Mouse (Mus musculus) c-Kit-positive CD71-negative TER-119-negative erythroid progenitor cells, embryonic 14.5 days (primary cell): ENCODE data around the gene Stx5a.

Source experiments
- DNase-seq: peaks from one replicate; pipeline ENCODE4 v3.0.0-alpha.2; 2013; ENCODE audit warnings: low read depth

Gene Stx5a

GRCm38 (mm10) chr19:8741243-8741869 lies at the start of gene Stx5a:
Gene Stx5a, plus strand, starts transcription at chr19:8741413.
- DNase-seq = peak; percentile 98

- DNase-seq = no peak
Measured at GRCm38 (mm10) chr19:8691871-8692539, 49.2 kb upstream of the Stx5a start.

GRCm38 (mm10) chr19:8692740-8693139 lies 48.5 kb upstream of the Stx5a start:
- DNase-seq = no peak

GRCm38 (mm10) chr19:8695330-8695729 lies 45.9 kb upstream of the Stx5a start:
- DNase-seq = no peak

- DNase-seq = no peak
Measured at GRCm38 (mm10) chr19:8699652-8700051, 41.6 kb upstream of the Stx5a start.

- no peak for DNase-seq
Measured at GRCm38 (mm10) chr19:8702458-8702857, 38.8 kb upstream of the Stx5a start.

- DNase-seq = no peak
Measured at GRCm38 (mm10) chr19:8703571-8703970, 37.6 kb upstream of the Stx5a start.

GRCm38 (mm10) chr19:8705026-8705708 lies 36.0 kb upstream of the Stx5a start:
- no peak for DNase-seq

- DNase-seq = no peak
Measured at GRCm38 (mm10) chr19:8706132-8706667, 35.0 kb upstream of the Stx5a start.

- no peak for DNase-seq
Measured at GRCm38 (mm10) chr19:8706930-8707329, 34.3 kb upstream of the Stx5a start.

GRCm38 (mm10) chr19:8708954-8709353 lies 32.3 kb upstream of the Stx5a start:
- DNase-seq = no peak

- DNase-seq = no peak
Measured at GRCm38 (mm10) chr19:8710057-8710456, 31.2 kb upstream of the Stx5a start.

- DNase-seq = no peak
Measured at GRCm38 (mm10) chr19:8711506-8711905, 29.7 kb upstream of the Stx5a start.

GRCm38 (mm10) chr19:8711949-8712869 lies 29.0 kb upstream of the Stx5a start:
- DNase-seq = no peak

GRCm38 (mm10) chr19:8712870-8713305 lies 28.3 kb upstream of the Stx5a start:
- DNase-seq = peak; percentile 90

GRCm38 (mm10) chr19:8713306-8713996 lies 27.8 kb upstream of the Stx5a start:
- peak; percentile 83 for DNase-seq

- no peak for DNase-seq
Measured at GRCm38 (mm10) chr19:8713997-8714652, 27.1 kb upstream of the Stx5a start.

- no peak for DNase-seq
Measured at GRCm38 (mm10) chr19:8714653-8715481, 26.3 kb upstream of the Stx5a start.

- no peak for DNase-seq
Measured at GRCm38 (mm10) chr19:8715868-8716766, 25.1 kb upstream of the Stx5a start.
